In genomic region chr14:121938256-121939191, GRCm38 (mm10) we compare ENCODE assay signal across 12 mouse cellular contexts. TPM values are rescaled to one million over a fixed set of nuclear protein-coding genes. Genes with fewer than 3 reads are reported as not detected.
DNase-seq lines count a peak whose midpoint lies in the region; ATAC-seq and TF ChIP-seq lines count a peak whose summit lies in the region.
"Had no signal": no experiment of that assay in that cellular context is flagged by ENCODE, and none has a peak within 500 bp of the region (broad histone marks: within the 10 kb centered on the region; RNA-seq: fewer than 3 reads in every experiment).

No protein-coding gene starts in this region.

- peak; percentile 94 for DNase-seq in heart, adult 11 months
- DNase-seq in heart, postnatal 14 days = no peak
- no peak for DNase-seq in thymus, adult 2 months
- DNase-seq in thymus, adult 18-20 months = no peak
- peak; percentile 94 for DNase-seq in splenic B cell, adult 2 months (ENCODE audit: low read depth, low spot score)
- no peak for DNase-seq in embryo, embryonic 10.5 days (ENCODE audit: low spot score)
- no peak for DNase-seq in kidney, adult 2 months
- DNase-seq: right cerebral cortex, postnatal 25 days had no signal

- 0 out of 2 replicates have a peak, but pooled peaks cover 5% of the 10 kb centered on the region for H3K36me3 ChIP-seq in thymus, adult 2 months (ENCODE audit: control insufficient read depth, insufficient read depth, low read length)
- peaks cover 19% of the 10 kb centered on the region; the same call in 1 of the 2 replicates for H3K36me3 ChIP-seq in liver, embryonic 15.5 days (replicated peaks)
- H3K36me3 ChIP-seq in splenic B cell, adult 2 months (ENCODE audit: control insufficient read depth, insufficient read depth, low read length, poor library complexity, severe bottlenecking) = peaks cover 3% of the 10 kb centered on the region; the same call in 1 of the 2 replicates
- no peaks in the 10 kb centered on the region for H3K36me3 ChIP-seq in kidney, adult 2 months (ENCODE audit: control insufficient read depth, insufficient read depth, low read length)
- H3K36me3 ChIP-seq: forebrain, embryonic 15.5 days had no signal

- H3K9me3 ChIP-seq in liver, embryonic 15.5 days (replicated peaks) = no peaks in the 10 kb centered on the region; the same call in 1 of the 2 replicates
- H3K9me3 ChIP-seq: forebrain, embryonic 15.5 days had no signal

- peaks cover 17% of the 10 kb centered on the region for H3K4me1 ChIP-seq in thymus, adult 2 months (replicated peaks; ENCODE audit: control insufficient read depth, insufficient read depth, low read length)
- H3K4me1 ChIP-seq in liver, embryonic 15.5 days (replicated peaks) = peaks cover 14% of the 10 kb centered on the region
- no peaks in the 10 kb centered on the region for H3K4me1 ChIP-seq in kidney, adult 2 months (ENCODE audit: control insufficient read depth, insufficient read depth, low read length)
- H3K4me1 ChIP-seq: forebrain, embryonic 15.5 days; neural tube, embryonic 12.5 days had no signal

- H3K9ac ChIP-seq in liver, embryonic 15.5 days = no peak overlapping the region
- H3K9ac ChIP-seq: forebrain, embryonic 15.5 days; neural tube, embryonic 12.5 days had no signal

- no peak for TF ChIP-seq POLR2A in thymus, adult 2 months (IDR thresholded peaks at IDR 0.05; ENCODE audit: control insufficient read depth, extremely low read depth, insufficient read depth, low read length, poor library complexity)
- TF ChIP-seq POLR2A in kidney, adult 2 months (IDR thresholded peaks at IDR 0.05; ENCODE audit: low read depth, low read length) = no peak

- no peak for TF ChIP-seq CTCF in thymus, adult 2 months (IDR thresholded peaks at IDR 0.05; ENCODE audit: borderline replicate concordance, control insufficient read depth, extremely low read depth, insufficient read depth, low read length, poor library complexity)
- no peak for TF ChIP-seq CTCF in kidney, adult 2 months (conservative IDR thresholded peaks at IDR 0.05; ENCODE audit: insufficient read depth, insufficient read length, low read depth, low read length)

- H3K27me3 ChIP-seq in thymus, adult 2 months (ENCODE audit: control insufficient read depth, insufficient read depth, low read length) = no peaks in the 10 kb centered on the region
- H3K27me3 ChIP-seq in liver, embryonic 15.5 days = no peaks in the 10 kb centered on the region
- no peaks in the 10 kb centered on the region for H3K27me3 ChIP-seq in splenic B cell, adult 2 months (ENCODE audit: control insufficient read depth, insufficient read depth, low read length, poor library complexity, severe bottlenecking)
- H3K27me3 ChIP-seq in kidney, adult 2 months (replicated peaks; ENCODE audit: control insufficient read depth, insufficient read depth, low read length) = no peaks in the 10 kb centered on the region
- H3K27me3 ChIP-seq: forebrain, embryonic 15.5 days; neural tube, embryonic 12.5 days had no signal

- no peak overlapping the region for H3K4me3 ChIP-seq in thymus, adult 2 months (ENCODE audit: control insufficient read depth, insufficient read depth, low read length)
- no peak overlapping the region for H3K4me3 ChIP-seq in liver, embryonic 15.5 days (replicated peaks)
- no peak overlapping the region for H3K4me3 ChIP-seq in kidney, adult 2 months (ENCODE audit: insufficient read depth, low read depth, low read length)
- H3K4me3 ChIP-seq: forebrain, embryonic 15.5 days; neural tube, embryonic 12.5 days had no signal

- no peak for ATAC-seq in liver, embryonic 15.5 days (ENCODE audit: insufficient read depth)
- ATAC-seq: forebrain, embryonic 15.5 days had no signal

- H3K27ac ChIP-seq in thymus, adult 2 months (ENCODE audit: control insufficient read depth, insufficient read depth, low read length) = peak overlapping the region; percentile 90
- 0 out of 2 replicates have a peak overlapping the region, but pooled peaks have one; percentile 16 for H3K27ac ChIP-seq in liver, embryonic 15.5 days (replicated peaks)
- H3K27ac ChIP-seq in kidney, adult 2 months (ENCODE audit: insufficient read depth, low read depth, low read length) = no peak overlapping the region
- H3K27ac ChIP-seq: forebrain, embryonic 15.5 days; neural tube, embryonic 12.5 days had no signal

- intact Hi-C loops in heart, postnatal 14 days (cut with DNase I) = no loop called here

- H3K4me2 ChIP-seq in liver, embryonic 15.5 days = no peak overlapping the region
- H3K4me2 ChIP-seq: forebrain, embryonic 15.5 days; neural tube, embryonic 12.5 days had no signal

- WGBS in thymus, adult 2 months = 52% methylated on average over 11 of the region's 11 CpGs
- WGBS in liver, embryonic 15.5 days (ENCODE audit: insufficient replicate concordance) = 65% methylated on average over 11 of the region's 11 CpGs
- 77% methylated on average over 11 of the region's 11 CpGs for WGBS in kidney, adult 2 months

RNA-seq across cellular contexts. Expression of gene Gpr18, which starts 22.9 kb away (rescaled TPM):
- total RNA-seq in heart, postnatal 14 days (2021) = under 1 TPM in 1 of 2 experiments, not detected in 1; 0.39 TPM
- polyA plus RNA-seq in thymus, adult 2 months (2012; rRNA removed) = 24.8 and 32.8 TPM in 2 replicates
- 0.13 TPM in 1 of 2 replicates, not detected in the other for polyA plus RNA-seq in liver, embryonic 15.5 days (2015; fragmentation: Nextera tagmentation; extraction: Ambion mirVana)
- polyA plus RNA-seq in kidney, adult 2 months (2012; rRNA removed) = 0.83 and 3.5 TPM in 2 replicates
- total RNA-seq: layer of hippocampus, postnatal 14 days had no signal

RNA-seq across cellular contexts. Expression of gene Gpr183, which starts 26.5 kb away (rescaled TPM):
- total RNA-seq in heart, postnatal 14 days (2021) = under 1 TPM; 0.54 to 0.67 TPM
- polyA plus RNA-seq in thymus, adult 2 months (2012; rRNA removed) = 10.1 and 10.3 TPM in 2 replicates
- 1.3 and 1.5 TPM in 2 replicates for polyA plus RNA-seq in liver, embryonic 15.5 days (2015; fragmentation: Nextera tagmentation; extraction: Ambion mirVana)
- polyA plus RNA-seq in kidney, adult 2 months (2012; rRNA removed) = 0.65 and 1.7 TPM in 2 replicates

Comparison
In these comparisons a context has a peak if more than half of its experiments do, and no peak if none do; other contexts are left out.
1. DNase-seq: peak in heart, adult 11 months (single experiment) and splenic B cell, adult 2 months (single experiment); none in heart, postnatal 14 days (0 of 2), thymus, adult 2 months (single experiment), thymus, adult 18-20 months (0 of 2), embryo, embryonic 10.5 days (single experiment) and kidney, adult 2 months (single experiment).